ENCODE assay signal across 8 mouse cellular contexts in the genomic region with DNA sequence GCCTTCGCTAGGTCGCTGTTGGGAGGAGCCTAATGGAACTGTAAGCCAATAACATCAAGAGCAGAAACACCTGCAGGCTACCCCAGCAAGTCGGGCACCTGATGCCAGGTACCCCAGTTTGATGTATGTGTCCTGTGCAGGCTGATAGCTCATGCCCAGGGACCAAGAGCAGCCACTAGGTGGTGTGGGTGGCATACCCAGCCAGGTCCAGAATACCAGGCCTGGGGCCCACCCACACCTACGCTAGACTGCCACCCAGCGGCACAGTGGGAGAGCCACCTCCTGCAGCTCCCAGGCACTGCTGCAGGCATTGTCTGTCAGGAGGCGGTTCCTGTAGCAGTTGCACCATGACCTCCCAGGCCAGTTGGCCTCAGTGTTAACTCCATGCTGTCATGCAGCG. TPM values are rescaled to one million over a fixed set of nuclear protein-coding genes. Genes with fewer than 3 reads are reported as not detected.
DNase-seq lines count a peak whose midpoint lies in the region; ATAC-seq and TF ChIP-seq lines count a peak whose summit lies in the region.
"Had no signal": no experiment of that assay in that cellular context is flagged by ENCODE, and none has a peak within 500 bp of the region (broad histone marks: within the 10 kb centered on the region; RNA-seq: fewer than 3 reads in every experiment).

No protein-coding gene starts in this region.

- H3K27me3 ChIP-seq in ES-Bruce4 (ENCODE audit: control insufficient read depth, insufficient read depth, low read length, poor library complexity, severe bottlenecking): no peaks in the 10 kb centered on the region
- H3K27me3 ChIP-seq in embryonic facial prominence, embryonic 14.5 days (replicated peaks; ENCODE audit: control insufficient read depth, insufficient read depth, low read length): peaks cover 37% of the 10 kb centered on the region

- TF ChIP-seq POLR2A in ES-Bruce4 (IDR thresholded peaks at IDR 0.05; ENCODE audit: insufficient read depth, low read length): no peak

- peak; percentile 64 for ATAC-seq in embryonic facial prominence, embryonic 14.5 days (ENCODE audit: low read depth)

- no peak overlapping the region for H3K4me3 ChIP-seq in ES-Bruce4 (ENCODE audit: low read depth, low read length)
- no peak overlapping the region for H3K4me3 ChIP-seq in embryonic facial prominence, embryonic 14.5 days (ENCODE audit: low read depth, low read length)
- no peak overlapping the region for H3K4me3 ChIP-seq in layer of hippocampus, adult 2 months

- H3K4me2 ChIP-seq in embryonic facial prominence, embryonic 14.5 days (ENCODE audit: low read depth, low read length): no peak overlapping the region

- H3K27ac ChIP-seq in ES-Bruce4 (ENCODE audit: insufficient read depth, low read length): no peak overlapping the region
- no peak overlapping the region for H3K27ac ChIP-seq in embryonic facial prominence, embryonic 14.5 days (replicated peaks; ENCODE audit: low read depth, low read length)
- no peak overlapping the region for H3K27ac ChIP-seq in layer of hippocampus, adult 2 months

- H3K9ac ChIP-seq in ES-Bruce4 (ENCODE audit: low read depth, poor library complexity, severe bottlenecking): no peak overlapping the region
- no peak overlapping the region for H3K9ac ChIP-seq in embryonic facial prominence, embryonic 14.5 days (ENCODE audit: low read depth, low read length)

- peaks cover 5% of the 10 kb centered on the region for H3K4me1 ChIP-seq in ES-Bruce4 (ENCODE audit: control insufficient read depth, insufficient read depth, low read length)
- H3K4me1 ChIP-seq in embryonic facial prominence, embryonic 14.5 days (ENCODE audit: control insufficient read depth, insufficient read depth, low read length): peaks cover 11% of the 10 kb centered on the region; the same call in 1 of the 2 replicates

- H3K36me3 ChIP-seq in ES-Bruce4 (ENCODE audit: control insufficient read depth, insufficient read depth, low read length, poor library complexity, severe bottlenecking): peaks cover 9% of the 10 kb centered on the region; the same call in 1 of the 2 replicates
- peaks cover 32% of the 10 kb centered on the region for H3K36me3 ChIP-seq in embryonic facial prominence, embryonic 14.5 days (ENCODE audit: control insufficient read depth, insufficient read depth, low read length)

- H3K9me3 ChIP-seq in ES-Bruce4 (replicated peaks; ENCODE audit: control insufficient read depth, insufficient read depth, low read length, poor library complexity, severe bottlenecking): no peaks in the 10 kb centered on the region
- no peaks in the 10 kb centered on the region for H3K9me3 ChIP-seq in embryonic facial prominence, embryonic 14.5 days (ENCODE audit: control insufficient read depth, low read length)

- 18% methylated on average over 7 of the region's 7 CpGs for WGBS in embryonic facial prominence, embryonic 14.5 days

- peak; percentile 48; the same call in 1 of the 2 replicates for TF ChIP-seq EP300 in ES-Bruce4 (IDR thresholded peaks at IDR 0.05; ENCODE audit: insufficient read depth, low read depth, low read length)

- peak; percentile 82 for DNase-seq in adrenal gland, adult 8-10 months
- DNase-seq in embryonic facial prominence, embryonic 14.5 days (ENCODE audit: low spot score): peak; percentile 84
- peak; percentile 40 for DNase-seq in heart, postnatal 25 days (ENCODE audit: low spot score)
- peak; percentile 60 to 62 for DNase-seq in layer of hippocampus, adult 2 months (ENCODE audit: low spot score in 2 of 2)
- DNase-seq in lung, postnatal 25 days (ENCODE audit: low spot score): peak; percentile 91
- DNase-seq in skeletal muscle tissue, adult 2 months (ENCODE audit: low read depth, low spot score): peak; percentile 76

- TF ChIP-seq CTCF in ES-Bruce4 (IDR thresholded peaks at IDR 0.05; ENCODE audit: low read depth, low read length): peak; percentile 95
- peak; percentile 84 for TF ChIP-seq CTCF in layer of hippocampus, adult 2 months (conservative IDR thresholded peaks at IDR 0.05)

- intact Hi-C loops in heart, postnatal 25 days (cut with DNase I): no loop called here

RNA-seq across cellular contexts. Expression of a gene that starts 2.8 kb away (rescaled TPM):
- polyA plus RNA-seq in ES-Bruce4 (2011; ENCODE audit: insufficient read depth, insufficient read length, low read depth, missing spikeins): not detected in 2 replicates
- under 1 TPM in 3 of 4 experiments, not detected in 1; 0.28 to 0.31 (median 0.30) TPM for total RNA-seq in adrenal gland, adult 8-10 months (2022)
- polyA plus RNA-seq in embryonic facial prominence, embryonic 14.5 days (2014; fragmentation: Nextera tagmentation; extraction: Ambion mirVana): not detected in 2 replicates
- not detected for total RNA-seq in heart, postnatal 25 days (2021)
- under 1 TPM in 1 of 2 experiments, not detected in 1; 0.39 TPM for total RNA-seq in layer of hippocampus, adult 2 months (2021)
- total RNA-seq: layer of hippocampus, postnatal 25 days had no signal

RNA-seq across cellular contexts. Expression of a gene that starts 10.6 kb away (rescaled TPM):
- 59.8 TPM in 2 replicates for polyA plus RNA-seq in ES-Bruce4 (2011; ENCODE audit: insufficient read depth, insufficient read length, low read depth, missing spikeins)
- total RNA-seq in adrenal gland, adult 8-10 months (2022): 100 to 1,000 TPM; 122 to 250 (median 176) TPM
- 168 and 202 TPM in 2 replicates for polyA plus RNA-seq in embryonic facial prominence, embryonic 14.5 days (2014; fragmentation: Nextera tagmentation; extraction: Ambion mirVana)
- total RNA-seq in heart, postnatal 25 days (2021): 10 to 100 TPM; 95.9 to 98.4 TPM
- 10 to 100 TPM; 86.3 to 89.0 TPM for total RNA-seq in layer of hippocampus, adult 2 months (2021)

RNA-seq across cellular contexts. Expression of a gene that starts 23.8 kb away (rescaled TPM):
- polyA plus RNA-seq in ES-Bruce4 (2011; ENCODE audit: insufficient read depth, insufficient read length, low read depth, missing spikeins): 16.6 and 18.2 TPM in 2 replicates
- 10 to 100 TPM; 24.6 to 34.9 (median 28.2) TPM for total RNA-seq in adrenal gland, adult 8-10 months (2022)
- 42.6 and 43.6 TPM in 2 replicates for polyA plus RNA-seq in embryonic facial prominence, embryonic 14.5 days (2014; fragmentation: Nextera tagmentation; extraction: Ambion mirVana)
- 1 to 10 TPM; 7.4 to 7.5 TPM for total RNA-seq in heart, postnatal 25 days (2021)
- total RNA-seq in layer of hippocampus, adult 2 months (2021): 10 to 100 TPM; 17.4 to 19.5 TPM

RNA-seq across cellular contexts. Expression of a gene that starts 36.1 kb away (rescaled TPM):
- 598 and 608 TPM in 2 replicates for polyA plus RNA-seq in ES-Bruce4 (2011; ENCODE audit: insufficient read depth, insufficient read length, low read depth, missing spikeins)
- total RNA-seq in adrenal gland, adult 8-10 months (2022): 100 to 1,000 TPM; 136 to 157 (median 140) TPM
- 197 and 220 TPM in 2 replicates for polyA plus RNA-seq in embryonic facial prominence, embryonic 14.5 days (2014; fragmentation: Nextera tagmentation; extraction: Ambion mirVana)
- 10 to 100 TPM; 68.9 to 71.5 TPM for total RNA-seq in heart, postnatal 25 days (2021)
- 10 to 100 TPM; 68.9 to 69.5 TPM for total RNA-seq in layer of hippocampus, adult 2 months (2021)

Comparison
In these comparisons a context has a peak if more than half of its experiments do, and no peak if none do; other contexts are left out.
1. DNase-seq: peak in every context shown above with its lines; median percentile 91 in lung, postnatal 25 days; 84 in embryonic facial prominence, embryonic 14.5 days; 82 in adrenal gland, adult 8-10 months; 76 in skeletal muscle tissue, adult 2 months; 61 in layer of hippocampus, adult 2 months; 40 in heart, postnatal 25 days.